Mouse (Mus musculus): ENCODE measurements at regions not wholly inside any gene's neighbourhood (a gene's known extent, or its start where the extent isn't known, plus 50 kb on each side); places are given as distances from the start of the nearest gene placed in this dataset.

DNA sequence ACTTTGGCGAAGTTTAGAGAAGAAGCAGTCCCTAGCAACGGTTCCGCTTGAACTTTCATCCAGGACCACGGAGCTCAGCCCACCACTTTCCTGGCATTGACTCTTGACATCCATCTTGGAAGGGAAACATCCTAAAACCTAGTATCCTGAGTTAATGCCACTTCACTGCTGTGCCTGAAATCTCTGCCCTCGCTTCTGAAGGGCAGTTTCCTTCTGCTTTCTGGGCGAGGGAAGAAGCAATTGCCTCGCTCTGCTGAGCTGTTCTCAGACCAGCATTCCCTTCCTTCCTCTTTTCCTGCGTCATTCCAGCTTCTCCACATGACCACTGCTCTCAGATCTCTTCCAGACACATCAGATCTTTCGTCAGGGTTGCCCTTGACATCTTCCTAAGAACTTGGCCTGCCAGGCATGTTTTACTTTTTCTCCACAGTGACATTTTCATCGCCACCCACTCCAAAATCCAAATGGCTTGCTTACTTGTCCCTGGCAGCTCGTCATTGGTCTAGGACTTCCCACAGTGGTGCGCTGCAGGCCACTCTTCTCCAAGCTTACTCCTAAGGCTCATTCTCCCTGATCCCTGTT lies 129.5 kb upstream of the Satb1 start:
- no peaks in the 10 kb centered on the region for H3K36me3 ChIP-seq (ENCODE audit: control insufficient read depth, insufficient read depth, low read length)
- no peak overlapping the region for H3K4me3 ChIP-seq (ENCODE audit: insufficient read depth, low read depth, low read length)
- H3K9ac ChIP-seq (ENCODE audit: low read depth, low read length), result no peak overlapping the region
- no peak for DNase-seq (ENCODE audit: extremely low read depth, low read depth, low spot score)
- H3K27me3 ChIP-seq (ENCODE audit: control insufficient read depth, insufficient read depth, low read length), result no peaks in the 10 kb centered on the region
- no peaks in the 10 kb centered on the region for H3K4me1 ChIP-seq (ENCODE audit: control insufficient read depth, insufficient read depth, low read length)
- H3K79me2 ChIP-seq (ENCODE audit: control insufficient read depth, insufficient read depth, low read length), result no peaks in the 10 kb centered on the region
- H3K27ac ChIP-seq (replicated peaks; ENCODE audit: insufficient read depth, low read depth, low read length), result no peak overlapping the region
- TF ChIP-seq CTCF (IDR thresholded peaks at IDR 0.05; ENCODE audit: low read depth, low read length) (no peak), POLR2A (IDR thresholded peaks at IDR 0.05; ENCODE audit: extremely low read depth, insufficient read depth, low read length) (no peak)
- WGBS, result 66% methylated on average over 12 of the region's 12 CpGs

DNA sequence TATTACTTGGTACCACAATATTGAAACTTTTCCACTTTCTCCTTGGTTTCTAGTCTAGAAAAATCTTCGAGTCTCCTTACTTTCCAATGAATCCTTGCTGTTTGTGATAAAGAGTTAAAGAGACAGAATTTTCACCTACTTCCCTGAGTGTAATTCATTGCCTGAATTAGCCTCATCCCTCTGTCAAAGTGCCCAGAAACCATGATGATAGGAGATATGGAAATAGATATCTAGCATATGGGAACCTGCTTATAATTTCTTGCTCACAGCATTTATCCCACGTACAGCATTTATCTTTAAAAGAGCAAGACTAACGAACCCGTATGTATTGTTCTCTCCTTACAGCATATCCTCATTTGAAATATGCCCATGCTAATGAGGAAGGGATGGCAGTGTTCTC lies 128.2 kb upstream of the Satb1 start:
- H3K79me2 ChIP-seq (ENCODE audit: control insufficient read depth, insufficient read depth, low read length), result no peaks in the 10 kb centered on the region
- H3K4me1 ChIP-seq (ENCODE audit: control insufficient read depth, insufficient read depth, low read length), result no peaks in the 10 kb centered on the region
- H3K27me3 ChIP-seq (ENCODE audit: control insufficient read depth, insufficient read depth, low read length), result no peaks in the 10 kb centered on the region
- no peak for TF ChIP-seq POLR2A (IDR thresholded peaks at IDR 0.05; ENCODE audit: extremely low read depth, insufficient read depth, low read length)
- TF ChIP-seq CTCF (IDR thresholded peaks at IDR 0.05; ENCODE audit: low read depth, low read length), result no peak
- no peak overlapping the region for H3K27ac ChIP-seq (replicated peaks; ENCODE audit: insufficient read depth, low read depth, low read length)
- WGBS, result 82% methylated on average over 4 of the region's 4 CpGs
- H3K9ac ChIP-seq (ENCODE audit: low read depth, low read length), result no peak overlapping the region
- H3K4me3 ChIP-seq (ENCODE audit: insufficient read depth, low read depth, low read length), result no peak overlapping the region
- H3K36me3 ChIP-seq (ENCODE audit: control insufficient read depth, insufficient read depth, low read length), result no peaks in the 10 kb centered on the region
- DNase-seq (ENCODE audit: extremely low read depth, low read depth, low spot score), result no peak

DNA sequence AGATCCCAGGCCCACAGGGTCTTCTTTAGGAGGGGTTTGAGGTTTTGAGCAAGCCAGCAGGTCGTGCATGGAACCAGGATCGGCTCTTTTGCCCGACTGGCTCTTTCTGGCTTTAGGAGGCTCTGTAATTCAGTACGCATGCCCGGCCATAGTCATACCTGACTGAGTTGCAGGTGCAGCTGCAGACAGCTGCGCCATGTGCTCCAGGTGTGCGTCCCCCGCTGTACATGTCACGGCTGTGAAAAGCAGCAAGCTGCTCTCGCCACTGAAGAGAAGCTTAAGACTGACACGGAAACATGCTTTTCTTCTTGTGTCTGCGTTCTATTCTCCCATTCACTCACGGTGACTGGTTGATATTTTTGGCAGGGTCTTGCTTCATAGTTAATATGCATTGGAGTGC lies 123.2 kb upstream of the Satb1 start:
- 89% methylated on average over 13 of the region's 13 CpGs for WGBS
- no peak for TF ChIP-seq CTCF (IDR thresholded peaks at IDR 0.05; ENCODE audit: low read depth, low read length)
- TF ChIP-seq POLR2A (IDR thresholded peaks at IDR 0.05; ENCODE audit: extremely low read depth, insufficient read depth, low read length), result no peak

DNA sequence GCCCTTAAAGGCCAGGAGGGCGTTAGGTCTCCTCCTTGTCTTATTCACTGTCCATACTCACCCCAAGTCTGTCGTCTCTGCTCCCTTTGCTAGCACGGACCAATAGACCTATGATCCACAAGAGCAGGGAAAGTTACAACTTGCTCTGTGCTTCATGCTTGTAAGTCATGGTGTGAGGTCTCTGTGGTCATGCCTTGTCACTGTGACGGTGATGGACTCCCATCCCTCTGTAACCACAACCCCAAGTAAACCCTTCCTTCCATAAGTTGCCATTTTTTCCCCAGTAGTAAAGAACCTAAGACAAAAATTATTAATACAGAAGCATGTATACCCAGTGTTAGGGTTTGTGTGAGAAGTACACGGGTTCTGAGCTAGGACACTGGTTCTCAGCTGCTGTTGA lies 104.6 kb upstream of the Satb1 start:
- Histone ChIP-seq H3K27me3 (ENCODE audit: control insufficient read depth, insufficient read depth, low read length) (no peaks in the 10 kb centered on the region), H3K4me1 (ENCODE audit: control insufficient read depth, insufficient read depth, low read length) (no peaks in the 10 kb centered on the region), H3K36me3 (ENCODE audit: control insufficient read depth, insufficient read depth, low read length) (no peaks in the 10 kb centered on the region), H3K79me2 (ENCODE audit: control insufficient read depth, insufficient read depth, low read length) (no peaks in the 10 kb centered on the region), H3K27ac (replicated peaks; ENCODE audit: insufficient read depth, low read depth, low read length) (no peak overlapping the region), H3K4me3 (ENCODE audit: insufficient read depth, low read depth, low read length) (no peak overlapping the region), H3K9ac (ENCODE audit: low read depth, low read length) (no peak overlapping the region)
- TF ChIP-seq POLR2A (IDR thresholded peaks at IDR 0.05; ENCODE audit: extremely low read depth, insufficient read depth, low read length) (no peak), CTCF (IDR thresholded peaks at IDR 0.05; ENCODE audit: low read depth, low read length) (no peak)
- WGBS, result 70% methylated on average over 5 of the region's 5 CpGs
- no peak for DNase-seq (ENCODE audit: extremely low read depth, low read depth, low spot score)

More for the DNA sequence above, 123.2 kb upstream of the Satb1 start:
- H3K79me2 ChIP-seq (ENCODE audit: control insufficient read depth, insufficient read depth, low read length), result no peaks in the 10 kb centered on the region
- no peak for DNase-seq (ENCODE audit: extremely low read depth, low read depth, low spot score)
- no peak overlapping the region for H3K27ac ChIP-seq (replicated peaks; ENCODE audit: insufficient read depth, low read depth, low read length)
- no peaks in the 10 kb centered on the region for H3K27me3 ChIP-seq (ENCODE audit: control insufficient read depth, insufficient read depth, low read length)
- no peaks in the 10 kb centered on the region for H3K36me3 ChIP-seq (ENCODE audit: control insufficient read depth, insufficient read depth, low read length)
- no peaks in the 10 kb centered on the region for H3K4me1 ChIP-seq (ENCODE audit: control insufficient read depth, insufficient read depth, low read length)
- no peak overlapping the region for H3K9ac ChIP-seq (ENCODE audit: low read depth, low read length)
- no peak overlapping the region for H3K4me3 ChIP-seq (ENCODE audit: insufficient read depth, low read depth, low read length)

DNA sequence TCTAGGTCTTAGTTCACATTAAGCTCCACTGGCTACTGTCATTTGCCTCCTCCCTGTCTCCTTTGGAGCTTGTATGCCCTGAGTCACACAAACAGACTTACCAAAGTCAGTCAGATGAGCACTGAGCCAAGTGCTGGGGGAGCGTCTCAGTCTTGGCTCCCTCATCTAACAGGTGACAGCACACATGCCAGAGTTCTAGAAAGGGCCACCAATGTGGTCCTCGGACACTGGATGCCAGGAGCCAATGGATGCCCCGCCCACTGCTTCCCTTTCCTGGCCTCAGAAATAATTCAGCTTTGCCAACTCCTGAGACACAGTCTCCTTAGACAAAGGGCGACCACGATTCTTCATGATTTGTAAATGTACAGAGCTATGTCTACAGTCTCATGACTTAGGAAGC lies 103.0 kb upstream of the Satb1 start:
- H3K27me3 ChIP-seq (ENCODE audit: control insufficient read depth, insufficient read depth, low read length), result no peaks in the 10 kb centered on the region
- no peak for TF ChIP-seq POLR2A (IDR thresholded peaks at IDR 0.05; ENCODE audit: extremely low read depth, insufficient read depth, low read length)
- no peak for TF ChIP-seq CTCF (IDR thresholded peaks at IDR 0.05; ENCODE audit: low read depth, low read length)
- no peak for DNase-seq (ENCODE audit: extremely low read depth, low read depth, low spot score)
- H3K9ac ChIP-seq (ENCODE audit: low read depth, low read length), result no peak overlapping the region
- H3K27ac ChIP-seq (replicated peaks; ENCODE audit: insufficient read depth, low read depth, low read length), result no peak overlapping the region
- 84% methylated on average over 5 of the region's 5 CpGs for WGBS
- H3K4me3 ChIP-seq (ENCODE audit: insufficient read depth, low read depth, low read length), result no peak overlapping the region
- H3K36me3 ChIP-seq (ENCODE audit: control insufficient read depth, insufficient read depth, low read length), result no peaks in the 10 kb centered on the region
- H3K79me2 ChIP-seq (ENCODE audit: control insufficient read depth, insufficient read depth, low read length), result no peaks in the 10 kb centered on the region
- no peaks in the 10 kb centered on the region for H3K4me1 ChIP-seq (ENCODE audit: control insufficient read depth, insufficient read depth, low read length)

DNA sequence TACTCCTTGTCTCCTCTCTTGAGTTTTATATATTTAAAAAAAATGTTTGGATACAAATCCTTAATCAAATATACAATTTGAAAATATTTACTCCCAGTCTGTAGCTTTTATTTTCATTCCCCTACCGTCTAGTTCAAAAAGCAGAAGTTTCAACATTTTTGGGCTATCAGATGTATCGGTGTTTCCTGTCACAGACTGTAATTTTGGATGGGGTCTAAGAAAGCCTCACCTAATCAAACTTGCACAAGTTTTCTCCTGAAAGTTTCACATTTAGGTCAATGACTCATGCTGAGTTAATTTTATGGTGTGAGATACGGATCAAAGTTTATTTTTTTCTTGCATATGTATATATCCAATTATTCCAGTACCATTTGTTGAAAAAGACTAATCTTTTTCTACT lies 93.3 kb upstream of the Satb1 start:
- Histone ChIP-seq H3K36me3 (ENCODE audit: control insufficient read depth, insufficient read depth, low read length) (no peaks in the 10 kb centered on the region), H3K4me3 (ENCODE audit: insufficient read depth, low read depth, low read length) (no peak overlapping the region), H3K27ac (replicated peaks; ENCODE audit: insufficient read depth, low read depth, low read length) (no peak overlapping the region), H3K4me1 (ENCODE audit: control insufficient read depth, insufficient read depth, low read length) (no peaks in the 10 kb centered on the region), H3K9ac (ENCODE audit: low read depth, low read length) (no peak overlapping the region), H3K27me3 (ENCODE audit: control insufficient read depth, insufficient read depth, low read length) (no peaks in the 10 kb centered on the region), H3K79me2 (ENCODE audit: control insufficient read depth, insufficient read depth, low read length) (no peaks in the 10 kb centered on the region)
- TF ChIP-seq POLR2A (IDR thresholded peaks at IDR 0.05; ENCODE audit: extremely low read depth, insufficient read depth, low read length) (no peak), CTCF (IDR thresholded peaks at IDR 0.05; ENCODE audit: low read depth, low read length) (no peak)
- no peak for DNase-seq (ENCODE audit: extremely low read depth, low read depth, low spot score)
- 76% methylated on average over 3 of the region's 3 CpGs for WGBS
